Mouse (Mus musculus) thymus, postnatal 25 days (tissue): Measurements from ENCODE around the gene St6gal1.

ENCODE experiments used
- DNase-seq: peaks from one replicate; pipeline ENCODE4 v3.0.0; 2022

St6gal1 gene

GRCm38 (mm10) chr16:23253620-23254019, 29.1 kb downstream of the St6gal1 start:
- no peak for DNase-seq

DNA sequence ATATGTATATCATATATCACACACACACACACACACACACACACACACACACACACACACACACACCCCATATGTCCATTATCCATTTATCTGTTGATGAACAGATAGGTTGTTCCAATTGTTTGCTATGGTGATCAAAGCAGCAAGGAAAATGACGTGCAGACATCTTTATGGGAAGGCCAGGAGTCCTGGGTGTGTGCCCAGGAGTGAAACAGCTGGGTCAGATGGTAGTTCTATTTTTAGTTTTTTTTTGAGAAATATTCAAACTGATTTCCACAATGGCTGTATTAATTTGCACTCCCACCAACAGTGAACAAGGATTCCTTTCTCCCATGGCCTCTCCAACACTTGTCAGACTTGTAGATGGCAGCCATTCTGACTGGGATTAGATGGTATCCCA, 29.5 kb downstream of the St6gal1 start:
- no peak for DNase-seq

DNA sequence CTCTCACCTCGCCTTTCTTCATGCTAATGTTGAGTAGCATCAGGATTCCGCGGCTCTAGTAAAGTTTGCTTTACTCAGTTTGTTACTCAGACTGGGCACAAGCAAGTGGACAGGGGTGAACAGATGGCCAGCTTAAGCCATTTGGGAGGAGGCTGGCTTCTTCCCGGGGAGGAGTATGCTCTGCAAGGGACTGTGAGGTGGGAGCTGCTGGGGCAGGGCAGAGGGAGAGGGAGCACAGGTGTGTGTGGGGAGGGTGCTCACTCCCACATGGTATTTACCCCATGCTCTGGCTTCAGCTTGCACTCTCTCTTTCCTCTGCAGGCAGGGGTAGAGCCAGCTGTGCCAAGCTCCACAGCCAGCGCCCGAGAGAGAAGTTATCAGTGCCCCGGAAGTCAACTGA, 32.1 kb downstream of the St6gal1 start:
- peak; percentile 32 for DNase-seq

GRCm38 (mm10) chr16:23258429-23258822, 33.9 kb downstream of the St6gal1 start:
- DNase-seq: no peak

DNA sequence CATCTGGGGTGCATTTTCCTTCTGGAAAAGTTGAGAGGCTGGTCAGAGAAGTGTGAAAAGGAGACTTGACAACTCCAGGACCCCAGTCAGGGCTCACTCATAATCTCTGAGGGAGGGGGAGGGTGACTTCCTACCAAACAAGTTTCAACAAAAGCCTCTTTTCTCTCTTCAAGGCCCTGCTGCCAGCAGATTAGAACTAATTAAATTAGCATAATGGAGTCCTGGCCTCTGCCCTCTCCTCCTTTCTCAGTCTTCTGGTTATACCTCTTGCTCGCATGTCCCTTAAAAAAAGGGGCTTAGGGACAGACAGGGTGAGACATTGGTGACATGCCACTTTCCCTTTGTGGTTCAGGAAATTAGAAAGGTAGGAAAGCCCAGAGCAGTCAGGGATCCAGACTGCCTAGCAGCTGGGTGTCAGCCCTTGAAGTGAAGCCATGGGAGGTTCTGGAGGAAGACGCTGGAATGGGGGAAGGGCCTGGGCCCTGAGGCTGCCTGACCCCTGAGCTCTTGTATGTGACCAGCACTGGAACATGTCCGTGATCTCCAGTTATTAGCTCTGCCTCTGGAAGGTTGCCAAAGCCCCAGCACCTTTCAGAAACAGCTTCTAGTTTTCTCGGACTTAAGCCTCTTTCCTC, 34.4 kb downstream of the St6gal1 start:
- no peak for DNase-seq

GRCm38 (mm10) chr16:23259580-23259979, 35.0 kb downstream of the St6gal1 start:
- DNase-seq: no peak

GRCm38 (mm10) chr16:23262131-23262768, 37.7 kb downstream of the St6gal1 start:
- DNase-seq: peak; percentile 36

- DNase-seq: no peak
Observed at GRCm38 (mm10) chr16:23262846-23263245, 38.3 kb downstream of the St6gal1 start.

GRCm38 (mm10) chr16:23264999-23265398, 40.5 kb downstream of the St6gal1 start:
- DNase-seq: no peak

GRCm38 (mm10) chr16:23265481-23265880, 40.9 kb downstream of the St6gal1 start:
- no peak for DNase-seq

GRCm38 (mm10) chr16:23266293-23266692, 41.8 kb downstream of the St6gal1 start:
- DNase-seq: no peak

- DNase-seq: no peak
Observed at GRCm38 (mm10) chr16:23266896-23267295, 42.4 kb downstream of the St6gal1 start.

- DNase-seq: no peak
Observed at GRCm38 (mm10) chr16:23268231-23268630, 43.7 kb downstream of the St6gal1 start.

DNA sequence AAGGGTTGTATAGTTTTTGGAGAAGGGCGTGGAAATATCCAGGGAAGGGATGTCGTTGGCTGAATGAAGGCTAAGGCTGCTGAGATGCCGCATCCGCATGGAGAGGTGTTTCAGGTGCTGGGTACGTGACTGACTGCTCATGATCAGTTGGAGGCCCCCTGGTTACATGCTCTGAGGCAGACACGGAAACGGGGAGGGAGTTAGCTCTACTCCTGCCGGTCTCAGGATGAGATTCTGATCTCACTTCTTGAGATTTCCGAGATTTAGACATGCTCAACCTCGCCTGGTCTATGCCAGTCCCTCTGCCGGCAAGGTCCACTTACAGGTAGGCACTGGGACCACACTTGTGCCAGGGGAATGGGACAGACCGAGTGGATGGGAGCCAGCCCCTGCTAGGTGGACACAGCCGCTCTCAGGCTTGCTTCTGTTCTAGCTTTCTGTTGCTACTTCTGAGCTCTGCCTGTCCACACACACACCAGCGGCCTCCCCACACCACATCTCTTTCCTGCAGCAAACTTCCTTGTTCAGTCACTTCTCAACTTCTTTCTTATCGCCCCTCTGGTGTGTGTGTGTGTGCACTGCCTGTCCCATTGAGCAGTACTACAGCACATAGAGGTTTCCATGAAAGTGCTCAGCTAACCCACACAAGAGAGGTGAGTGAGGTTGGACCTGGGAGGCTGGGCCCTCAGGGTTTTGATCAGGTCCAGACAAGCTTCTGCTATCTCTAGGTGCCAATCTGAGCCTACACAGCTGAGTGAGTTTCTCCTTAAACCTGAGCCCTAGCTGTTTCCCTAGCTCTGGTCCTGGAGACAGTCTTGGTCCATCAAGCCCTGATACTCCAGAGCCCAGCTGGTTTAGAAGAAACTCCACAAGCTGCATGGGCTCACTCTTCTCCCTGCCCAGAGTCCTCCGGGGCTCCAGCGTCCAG, 44.8 kb downstream of the St6gal1 start:
- no peak for DNase-seq

DNA sequence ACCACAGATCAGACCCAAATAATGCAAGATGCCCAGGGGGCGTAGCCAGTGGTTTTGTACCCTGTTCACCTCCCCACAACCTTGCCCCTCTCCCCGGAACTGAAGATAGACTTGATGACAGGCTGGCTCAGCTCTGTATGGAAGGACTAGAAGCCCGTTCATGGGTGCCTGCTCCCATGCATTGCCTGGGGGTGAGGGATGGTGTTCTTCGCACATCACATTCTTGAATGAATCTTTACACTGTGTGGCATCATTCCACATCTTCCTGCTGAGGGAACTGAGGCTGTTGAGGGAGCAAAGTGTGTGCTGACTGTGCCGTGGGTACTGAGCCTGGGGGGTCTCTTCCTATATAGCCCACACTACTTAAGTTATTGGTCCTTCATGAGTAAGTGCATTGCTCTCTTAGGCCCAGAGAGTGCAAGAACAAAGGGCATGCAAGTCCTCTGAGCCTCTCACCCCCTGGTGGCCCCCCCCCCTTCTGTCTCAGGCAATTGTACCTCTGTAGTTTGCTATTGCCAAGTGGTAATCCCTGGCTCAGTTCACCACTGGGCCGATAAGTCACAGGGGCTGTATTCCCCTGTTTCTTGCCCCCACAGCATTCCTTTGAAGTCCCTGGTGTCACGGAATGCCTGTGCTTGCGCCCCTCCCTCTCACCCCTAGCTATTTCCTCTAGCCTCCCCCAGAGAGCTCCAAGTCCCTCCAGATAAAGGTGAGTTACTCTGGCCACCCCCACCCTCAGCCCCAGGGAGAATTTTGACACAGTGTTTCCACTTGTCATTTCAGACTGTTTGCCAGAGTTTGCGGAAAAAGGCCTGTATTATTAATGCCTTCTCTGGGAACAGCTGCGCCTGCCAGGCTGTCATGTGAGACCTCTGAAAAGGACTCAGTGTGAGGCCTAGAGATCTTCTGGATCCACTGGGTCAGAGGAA, 45.7 kb downstream of the St6gal1 start:
- DNase-seq: no peak

DNA sequence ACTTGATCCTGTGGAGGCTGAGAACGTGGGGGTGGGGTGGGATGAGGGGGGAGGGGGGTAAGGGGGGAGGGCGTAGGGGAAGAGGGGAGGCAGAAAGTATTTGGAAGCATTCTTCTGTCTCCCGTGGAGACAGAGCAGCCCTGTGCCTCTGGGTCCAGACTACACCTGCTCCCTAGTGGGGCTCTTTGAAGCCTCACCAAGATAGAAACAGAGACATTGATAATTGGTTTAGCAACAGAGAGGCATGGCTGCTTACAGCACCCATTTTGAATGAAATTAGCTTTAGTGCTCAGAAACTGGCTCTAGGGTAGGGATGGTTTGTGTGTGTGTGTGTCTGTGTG, 46.3 kb downstream of the St6gal1 start:
- no peak for DNase-seq

DNA sequence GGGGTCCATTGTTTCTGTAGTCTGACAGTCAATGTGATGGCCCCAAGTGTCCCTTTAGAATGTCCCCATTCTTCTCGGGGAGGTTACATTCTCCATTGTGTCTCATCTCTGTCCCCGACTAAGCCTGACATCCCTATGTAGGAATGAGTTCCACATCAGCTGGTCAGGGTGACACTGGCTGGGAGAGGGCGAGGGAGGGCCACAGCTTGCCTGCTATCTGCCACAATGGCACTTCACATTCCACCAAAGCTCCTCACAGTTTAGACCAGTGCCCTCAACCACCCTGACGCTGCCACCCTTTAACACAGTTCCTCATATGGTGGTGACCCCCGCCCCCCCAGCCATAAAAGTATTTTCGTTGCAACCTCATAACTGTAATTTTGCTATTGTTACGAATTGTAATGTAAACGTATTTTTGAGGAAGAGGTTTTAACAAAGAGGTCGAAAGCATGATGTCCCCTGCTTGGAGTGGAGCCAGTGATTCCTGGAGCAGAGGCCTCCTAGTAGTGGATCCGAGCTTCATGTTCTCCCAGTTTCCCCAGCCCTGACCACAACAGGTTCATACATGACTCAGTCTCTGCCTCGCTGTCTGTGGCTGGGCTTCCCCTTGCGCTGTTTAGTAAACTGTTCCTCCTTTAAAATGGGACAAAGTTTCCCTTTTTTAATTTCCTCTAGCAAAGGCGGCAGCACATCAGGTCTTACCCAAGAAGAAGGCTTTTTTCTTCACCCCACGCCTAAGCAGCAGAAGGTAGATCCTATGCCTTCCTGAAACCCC, 47.4 kb downstream of the St6gal1 start:
- DNase-seq: no peak

- no peak for DNase-seq
Observed at GRCm38 (mm10) chr16:23272521-23273230, 48.1 kb downstream of the St6gal1 start.

DNA sequence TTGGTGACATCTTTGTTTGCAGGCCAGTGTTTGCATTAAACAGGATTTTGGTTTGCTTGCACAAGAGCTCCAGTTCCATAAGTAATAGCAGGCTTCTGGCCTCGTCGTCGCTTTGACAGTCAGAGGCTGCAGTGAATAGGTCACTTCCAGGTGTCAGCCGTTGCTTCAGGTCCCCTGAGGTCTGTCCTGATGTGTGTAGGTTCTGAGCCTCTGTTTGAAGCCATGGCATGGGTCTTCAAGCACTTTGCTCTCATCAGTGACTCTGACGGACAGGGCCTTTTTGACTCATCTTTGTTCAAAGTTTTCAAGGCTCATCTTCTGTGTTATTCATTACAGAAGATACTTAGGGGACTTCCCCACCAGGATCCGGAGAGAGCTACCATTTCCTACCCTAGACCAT, 49.5 kb downstream of the St6gal1 start:
- DNase-seq: no peak

DNA sequence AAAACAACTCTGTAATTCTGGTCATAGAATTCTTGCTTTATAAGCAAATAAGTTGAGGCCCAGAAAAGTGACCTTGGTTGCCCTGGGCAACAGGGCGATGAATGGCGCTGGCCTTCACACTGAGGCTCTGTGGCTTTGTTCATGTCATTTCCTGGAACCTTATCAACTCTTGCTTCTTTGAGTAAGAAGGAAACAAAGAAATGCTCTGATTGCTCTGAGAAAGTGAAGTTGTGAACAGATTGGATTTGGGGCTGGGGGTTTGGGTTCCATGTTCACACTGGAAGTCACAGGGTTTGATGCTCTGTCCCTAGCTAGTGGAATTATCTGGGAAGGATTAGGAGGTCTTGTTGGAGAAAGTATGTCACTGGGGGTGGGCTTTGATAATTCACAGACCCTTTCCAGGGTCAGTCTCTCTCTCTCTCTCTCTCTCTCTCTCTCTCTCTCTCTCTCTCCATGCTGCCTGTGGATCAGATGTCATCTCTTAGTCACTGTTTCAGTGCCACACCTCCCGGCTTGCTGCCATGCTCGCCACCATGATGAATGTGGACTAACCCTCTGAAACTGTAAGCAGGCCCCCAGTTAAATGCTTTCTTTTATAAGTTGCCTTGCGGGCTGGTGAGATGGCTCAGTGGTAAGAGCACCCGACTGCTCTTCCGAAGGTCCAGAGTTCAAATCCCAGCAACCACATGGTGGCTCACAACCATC, 50.2 kb downstream of the St6gal1 start:
- no peak for DNase-seq

DNA sequence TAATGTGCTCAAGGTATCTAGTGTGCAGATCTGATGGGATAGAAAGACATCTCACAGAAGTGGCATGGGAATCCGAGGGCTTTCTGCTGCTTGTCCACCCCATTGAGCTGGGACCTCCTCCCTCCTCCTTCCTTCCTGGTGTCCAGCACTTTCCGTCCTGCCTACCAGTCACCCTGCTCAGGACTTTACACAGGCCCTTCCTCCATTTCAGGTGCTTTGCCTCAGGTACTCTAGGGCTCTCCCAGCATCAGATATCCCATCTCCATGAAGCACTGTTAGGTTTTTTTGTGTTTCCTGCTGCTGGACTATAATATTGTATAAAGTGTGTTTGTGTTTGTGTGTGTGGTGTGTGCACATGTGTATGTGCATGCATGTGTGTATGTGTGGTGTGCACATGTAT, 51.1 kb downstream of the St6gal1 start:
- no peak for DNase-seq
